Mouse (Mus musculus): ENCODE results near the gene Mblac2. TPM values are rescaled to one million over a fixed set of nuclear protein-coding genes. Genes with fewer than 3 reads are reported as not detected.

Gene Mblac2
- polyA plus RNA-seq, 2 experiments, result 4.9 to 14.1 TPM

DNA sequence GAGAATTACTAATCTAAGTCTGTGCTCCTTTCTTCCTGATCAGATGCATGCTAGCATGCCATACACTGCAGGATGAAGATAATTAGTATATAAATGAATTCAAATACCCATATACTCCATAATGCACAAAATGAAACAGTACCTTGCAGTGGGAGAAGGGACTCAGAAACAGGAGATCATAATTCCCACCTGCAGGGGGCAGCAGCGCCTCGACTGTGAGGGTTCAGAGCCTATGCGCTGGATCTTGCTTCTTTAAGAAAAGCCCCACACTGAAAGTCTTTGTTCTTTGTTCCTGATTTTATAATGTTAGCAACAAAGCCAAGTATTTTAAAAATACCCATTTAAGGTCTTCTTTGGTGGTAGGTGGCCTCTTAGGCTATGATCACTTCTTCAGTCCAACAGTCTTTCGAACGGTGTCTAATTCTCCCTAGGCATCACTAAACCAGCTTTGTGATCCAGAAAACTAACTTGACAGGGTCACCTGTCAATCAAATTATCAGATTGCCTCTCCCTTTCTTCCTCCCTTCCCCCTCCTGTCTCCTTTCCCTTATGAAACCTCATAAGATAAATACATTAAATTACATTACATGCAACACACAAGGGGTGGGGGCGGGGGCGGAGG lies 56.0 kb downstream of the Mblac2 start:
- no peak overlapping the region for H3K27ac ChIP-seq (replicated peaks; ENCODE audit: low read depth, low read length)
- H3K27me3 ChIP-seq (ENCODE audit: control insufficient read depth, insufficient read depth, low read length), result no peaks in the 10 kb centered on the region
- ATAC-seq (ENCODE audit: low FRiP score, low read depth) (no peak), DNase-seq (ENCODE audit: low spot score) (peak; percentile 18)
- H3K4me2 ChIP-seq (replicated peaks; ENCODE audit: low read depth, low read length, severe bottlenecking), result no peak overlapping the region
- no peaks in the 10 kb centered on the region for H3K4me1 ChIP-seq (ENCODE audit: control insufficient read depth, insufficient read depth, low read length)
- H3K36me3 ChIP-seq (ENCODE audit: control insufficient read depth, insufficient read depth, low read length), result no peaks in the 10 kb centered on the region
- no peak for TF ChIP-seq POLR2A (IDR thresholded peaks at IDR 0.05; ENCODE audit: borderline replicate concordance, extremely low read depth, insufficient read depth, insufficient read length)
- H3K4me3 ChIP-seq (replicated peaks; ENCODE audit: low read length), result no peak overlapping the region
- no peak overlapping the region for H3K9ac ChIP-seq (ENCODE audit: low read depth, low read length, severe bottlenecking)
- H3K9me3 ChIP-seq (ENCODE audit: control insufficient read depth, low read length), result no peaks in the 10 kb centered on the region
- 78% methylated on average over 7 of the region's 7 CpGs for WGBS

DNA sequence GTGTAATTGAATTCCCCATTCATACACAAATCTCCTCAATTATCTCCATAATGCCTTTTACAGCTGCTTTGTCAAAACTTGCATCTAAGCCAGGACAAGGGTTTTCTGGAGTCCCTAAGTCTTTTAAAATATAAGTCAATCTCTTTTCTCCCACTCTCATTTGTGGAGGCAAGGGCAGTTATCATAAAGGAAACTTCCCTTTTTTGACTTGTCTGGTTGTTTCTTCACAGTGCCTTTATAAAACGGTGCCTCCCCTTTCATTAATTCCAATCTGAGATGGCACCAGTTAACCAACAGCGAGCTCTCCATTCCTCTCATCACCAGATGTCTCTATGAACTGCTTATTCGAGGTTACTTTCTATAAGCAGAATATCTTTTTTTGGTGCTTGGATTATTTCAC lies 65.1 kb downstream of the Mblac2 start:
- Histone ChIP-seq H3K4me2 (replicated peaks; ENCODE audit: low read depth, low read length, severe bottlenecking) (no peak overlapping the region), H3K36me3 (ENCODE audit: control insufficient read depth, insufficient read depth, low read length) (no peaks in the 10 kb centered on the region), H3K9me3 (ENCODE audit: control insufficient read depth, low read length) (no peaks in the 10 kb centered on the region), H3K27me3 (ENCODE audit: control insufficient read depth, insufficient read depth, low read length) (no peaks in the 10 kb centered on the region), H3K9ac (ENCODE audit: low read depth, low read length, severe bottlenecking) (no peak overlapping the region), H3K4me3 (replicated peaks; ENCODE audit: low read length) (no peak overlapping the region), H3K4me1 (ENCODE audit: control insufficient read depth, insufficient read depth, low read length) (no peaks in the 10 kb centered on the region), H3K27ac (replicated peaks; ENCODE audit: low read depth, low read length) (no peak overlapping the region)
- 88% methylated on average over 3 of the region's 3 CpGs for WGBS
- TF ChIP-seq POLR2A (IDR thresholded peaks at IDR 0.05; ENCODE audit: borderline replicate concordance, extremely low read depth, insufficient read depth, insufficient read length), result no peak
- ATAC-seq (ENCODE audit: low FRiP score, low read depth), result no peak
- no peak for DNase-seq (ENCODE audit: low spot score)

DNA sequence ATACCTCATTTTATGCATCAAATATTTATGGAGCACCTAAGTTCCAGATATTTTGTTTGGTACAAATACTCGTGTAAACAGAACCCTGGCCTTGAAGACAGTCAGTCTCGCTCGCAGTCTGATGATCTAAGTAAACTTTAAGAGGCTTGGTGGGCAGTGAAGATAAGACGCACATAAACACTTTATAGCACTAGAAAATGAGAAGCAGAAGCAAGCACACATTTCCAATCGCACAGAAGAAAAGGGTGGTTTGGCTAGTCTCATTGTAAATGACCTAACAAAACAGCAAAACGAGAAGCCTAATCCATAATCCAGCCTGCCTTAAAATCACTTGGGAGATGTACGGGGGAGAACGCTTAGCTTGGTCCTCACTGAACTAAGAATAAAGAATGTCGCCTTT lies 71.3 kb downstream of the Mblac2 start:
- no peak for DNase-seq (ENCODE audit: low spot score)
- peak overlapping the region; percentile 99 for H3K27ac ChIP-seq (replicated peaks; ENCODE audit: low read depth, low read length)
- WGBS, result 23% methylated on average over 9 of the region's 9 CpGs
- peaks cover 11% of the 10 kb centered on the region; the same call in 1 of the 2 replicates for H3K4me1 ChIP-seq (ENCODE audit: control insufficient read depth, insufficient read depth, low read length)
- ATAC-seq (ENCODE audit: low FRiP score, low read depth), result no peak
- H3K4me3 ChIP-seq (replicated peaks; ENCODE audit: low read length), result peak overlapping the region; percentile 80
- TF ChIP-seq POLR2A (IDR thresholded peaks at IDR 0.05; ENCODE audit: borderline replicate concordance, extremely low read depth, insufficient read depth, insufficient read length), result no peak
- H3K4me2 ChIP-seq (replicated peaks; ENCODE audit: low read depth, low read length, severe bottlenecking), result peak overlapping the region; percentile 74
- H3K36me3 ChIP-seq (ENCODE audit: control insufficient read depth, insufficient read depth, low read length), result peaks cover 4% of the 10 kb centered on the region
- no peaks in the 10 kb centered on the region for H3K27me3 ChIP-seq (ENCODE audit: control insufficient read depth, insufficient read depth, low read length)
- peak overlapping the region; percentile 93 for H3K9ac ChIP-seq (ENCODE audit: low read depth, low read length, severe bottlenecking)
- no peaks in the 10 kb centered on the region for H3K9me3 ChIP-seq (ENCODE audit: control insufficient read depth, low read length)

DNA sequence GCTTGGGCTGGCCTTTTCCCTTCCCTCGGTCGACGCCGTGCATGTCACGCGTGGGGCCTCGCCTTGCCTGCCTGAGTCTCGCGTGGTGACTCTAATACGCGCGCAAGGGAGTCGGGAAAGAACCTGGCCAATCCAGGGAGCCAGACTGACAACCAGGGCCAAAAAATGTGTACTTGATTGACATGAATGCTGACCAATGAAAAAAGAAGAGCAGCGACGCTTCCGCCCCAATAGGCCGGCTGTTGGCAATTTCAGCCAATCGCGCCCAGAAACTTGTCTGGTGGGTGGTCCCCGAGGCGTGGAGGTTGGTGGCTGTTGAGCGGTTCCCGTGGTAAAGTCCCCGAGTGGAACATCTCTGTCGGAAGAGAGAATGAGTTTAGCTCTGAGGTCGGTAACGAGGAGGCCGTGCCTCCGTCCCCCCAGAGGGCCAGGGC lies 71.8 kb downstream of the Mblac2 start, which contains the start of gene Cetn3:
Gene Cetn3 (plus strand): TSS at position 107 of the 434 bp plus-strand sequence.
- H3K4me3 ChIP-seq (replicated peaks; ENCODE audit: low read length), result peak within 1 kb of the TSS; percentile 80
- H3K9me3 ChIP-seq (ENCODE audit: control insufficient read depth, low read length), result no peaks in the 10 kb centered on the region
- peaks cover 11% of the 10 kb centered on the region; the same call in 1 of the 2 replicates for H3K4me1 ChIP-seq (ENCODE audit: control insufficient read depth, insufficient read depth, low read length)
- H3K9ac ChIP-seq (ENCODE audit: low read depth, low read length, severe bottlenecking), result peak within 1 kb of the TSS; percentile 93
- H3K27ac ChIP-seq (replicated peaks; ENCODE audit: low read depth, low read length), result peak within 1 kb of the TSS; percentile 99
- H3K27me3 ChIP-seq (ENCODE audit: control insufficient read depth, insufficient read depth, low read length), result no peaks in the 10 kb centered on the region
- WGBS, result 0% methylated on average over 29 of the region's 29 CpGs
- ATAC-seq (ENCODE audit: low FRiP score, low read depth) (peak; percentile 92), DNase-seq (ENCODE audit: low spot score) (peak; percentile 98)
- peaks cover 7% of the 10 kb centered on the region for H3K36me3 ChIP-seq (ENCODE audit: control insufficient read depth, insufficient read depth, low read length)
- H3K4me2 ChIP-seq (replicated peaks; ENCODE audit: low read depth, low read length, severe bottlenecking), result peak within 1 kb of the TSS; percentile 74
- no peak for TF ChIP-seq POLR2A (IDR thresholded peaks at IDR 0.05; ENCODE audit: borderline replicate concordance, extremely low read depth, insufficient read depth, insufficient read length)

DNA sequence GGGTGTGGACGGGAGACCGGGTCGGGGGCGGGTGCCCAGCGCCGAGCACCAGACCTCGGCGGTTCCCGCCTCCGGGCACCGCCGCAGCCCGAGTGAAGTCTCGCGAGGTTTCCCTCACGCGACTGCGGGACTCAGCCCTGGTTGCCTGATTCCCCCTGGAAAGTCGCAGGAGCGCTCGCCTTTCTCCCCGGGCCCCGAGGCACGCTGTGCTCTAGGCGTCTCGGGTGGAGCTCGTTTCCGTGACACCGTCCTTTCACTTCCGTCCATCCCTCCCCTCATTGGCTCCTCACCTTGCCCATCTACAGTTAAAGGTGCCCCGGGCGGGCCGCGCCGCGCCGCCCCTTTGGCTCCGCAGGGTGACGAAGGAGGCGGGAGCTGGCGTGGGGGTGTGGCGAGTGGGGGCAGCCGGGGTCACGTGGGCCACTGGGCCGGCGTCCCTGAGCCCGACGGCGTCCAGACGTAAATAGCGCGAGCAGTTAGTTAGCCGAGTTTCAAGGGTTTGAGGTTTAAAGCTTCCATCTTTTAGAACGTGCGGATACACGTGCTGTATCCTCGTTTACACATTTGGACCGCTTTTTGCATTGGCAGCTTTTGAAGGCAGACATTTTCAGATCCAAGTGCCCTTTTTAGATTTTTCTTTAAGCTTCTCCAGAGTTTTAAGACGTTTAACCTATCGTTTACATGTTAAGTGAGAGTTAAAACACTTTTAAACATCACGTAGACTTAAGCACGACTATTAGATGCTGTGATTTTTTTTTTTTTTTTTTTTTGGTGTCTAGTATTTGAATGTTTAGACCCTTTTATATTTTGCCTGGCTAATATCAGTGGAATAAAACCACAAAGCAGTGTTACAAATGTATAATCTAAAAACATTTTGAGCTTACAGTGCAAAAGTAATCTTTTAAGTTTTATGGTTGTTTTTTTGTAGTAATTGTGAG lies 72.5 kb downstream of the Mblac2 start:
- WGBS, result 2% methylated on average over 59 of the region's 62 CpGs
- H3K27me3 ChIP-seq (ENCODE audit: control insufficient read depth, insufficient read depth, low read length), result no peaks in the 10 kb centered on the region
- no peaks in the 10 kb centered on the region for H3K9me3 ChIP-seq (ENCODE audit: control insufficient read depth, low read length)
- peak overlapping the region; percentile 49 for H3K4me2 ChIP-seq (replicated peaks; ENCODE audit: low read depth, low read length, severe bottlenecking)
- peak; percentile 66; the same call in 1 of the 2 replicates for TF ChIP-seq POLR2A (IDR thresholded peaks at IDR 0.05; ENCODE audit: borderline replicate concordance, extremely low read depth, insufficient read depth, insufficient read length)
- ATAC-seq (ENCODE audit: low FRiP score, low read depth) (peak; percentile 95), DNase-seq (ENCODE audit: low spot score) (peak; percentile 94)
- H3K9ac ChIP-seq (ENCODE audit: low read depth, low read length, severe bottlenecking), result peak overlapping the region; percentile 93
- peaks cover 11% of the 10 kb centered on the region; the same call in 1 of the 2 replicates for H3K4me1 ChIP-seq (ENCODE audit: control insufficient read depth, insufficient read depth, low read length)
- H3K4me3 ChIP-seq (replicated peaks; ENCODE audit: low read length), result peak overlapping the region; percentile 80
- H3K36me3 ChIP-seq (ENCODE audit: control insufficient read depth, insufficient read depth, low read length), result peaks cover 13% of the 10 kb centered on the region
- H3K27ac ChIP-seq (replicated peaks; ENCODE audit: low read depth, low read length), result peak overlapping the region; percentile 99

Measured in limb, embryonic 14.5 days (tissue).